14 mouse cellular contexts compared by ENCODE assay signal in the genomic region with DNA sequence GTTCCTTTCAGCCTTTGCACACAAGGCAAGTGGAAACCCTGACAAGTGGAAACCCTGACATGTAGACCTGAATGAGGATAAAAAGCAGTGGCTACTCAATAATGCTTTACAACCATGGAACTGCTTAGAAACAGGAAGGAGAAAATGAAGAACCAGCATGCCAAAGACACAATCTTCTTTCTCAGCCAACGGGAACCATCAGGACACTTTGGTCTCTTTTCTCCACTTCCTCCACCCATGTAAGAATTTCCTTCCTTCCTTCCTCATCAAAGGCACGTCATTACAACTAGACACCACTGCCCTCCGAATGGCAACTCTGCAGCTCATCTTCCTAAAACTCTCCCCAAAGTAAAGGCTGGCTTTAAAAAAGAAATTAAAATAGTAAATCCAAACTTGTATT. TPM values are rescaled to one million over a fixed set of nuclear protein-coding genes. Genes with fewer than 3 reads are reported as not detected.
DNase-seq lines count a peak whose midpoint lies in the region; ATAC-seq and TF ChIP-seq lines count a peak whose summit lies in the region.
"Had no signal": no experiment of that assay in that cellular context is flagged by ENCODE, and none has a peak within 500 bp of the region (broad histone marks: within the 10 kb centered on the region; RNA-seq: fewer than 3 reads in every experiment).

No protein-coding gene starts in this region.

- H3K9ac ChIP-seq in heart, embryonic 11.5 days (ENCODE audit: low read depth, low read length): no peak overlapping the region
- H3K9ac ChIP-seq in lung, postnatal 0 days (replicated peaks; ENCODE audit: low read depth): no peak overlapping the region
- H3K9ac ChIP-seq in stomach, postnatal 0 days (ENCODE audit: low read length): no peak overlapping the region
- H3K9ac ChIP-seq: midbrain, embryonic 12.5 days had no signal

- WGBS in heart, embryonic 11.5 days (ENCODE audit: insufficient replicate concordance): 55% methylated on average over 3 of the region's 3 CpGs
- 45% methylated on average over 3 of the region's 3 CpGs for WGBS in lung, postnatal 0 days
- WGBS in stomach, postnatal 0 days: 76% methylated on average over 3 of the region's 3 CpGs

- intact Hi-C loops in heart, postnatal 14 days (cut with DNase I): no loop called here

- H3K4me3 ChIP-seq in heart, embryonic 11.5 days (ENCODE audit: low read depth, low read length): no peak overlapping the region
- no peak overlapping the region for H3K4me3 ChIP-seq in lung, postnatal 0 days (ENCODE audit: low read depth, low read length)
- no peak overlapping the region for H3K4me3 ChIP-seq in stomach, postnatal 0 days (ENCODE audit: low read depth, low read length)
- H3K4me3 ChIP-seq: midbrain, embryonic 12.5 days; myocyte had no signal

- no peaks in the 10 kb centered on the region for H3K36me3 ChIP-seq in heart, embryonic 11.5 days (ENCODE audit: control insufficient read depth, insufficient read depth, low read length)
- no peaks in the 10 kb centered on the region for H3K36me3 ChIP-seq in lung, postnatal 0 days (ENCODE audit: insufficient read depth, low read length)
- H3K36me3 ChIP-seq in stomach, postnatal 0 days (ENCODE audit: control insufficient read depth, insufficient read depth, low read length): no peaks in the 10 kb centered on the region
- H3K36me3 ChIP-seq: midbrain, embryonic 12.5 days had no signal

- no peak overlapping the region for H3K4me2 ChIP-seq in heart, embryonic 11.5 days
- no peak overlapping the region for H3K4me2 ChIP-seq in lung, postnatal 0 days (replicated peaks; ENCODE audit: low read depth, low read length)
- H3K4me2 ChIP-seq in stomach, postnatal 0 days (replicated peaks; ENCODE audit: low read depth): no peak overlapping the region
- H3K4me2 ChIP-seq: midbrain, embryonic 12.5 days had no signal

- TF ChIP-seq EP300 in lung, postnatal 0 days (IDR thresholded peaks at IDR 0.05): 0 out of 2 replicates have a peak, but pooled peaks have one; percentile 45
- TF ChIP-seq EP300 in stomach, postnatal 0 days (optimal IDR thresholded peaks at IDR 0.05): no peak

- no peak for ATAC-seq in heart, embryonic 11.5 days (replicated peaks; ENCODE audit: insufficient number of reproducible peaks, low FRiP score, low TSS enrichment)
- no peak for ATAC-seq in lung, postnatal 0 days
- ATAC-seq in megakaryocyte, adult 5-6 weeks (ENCODE audit: poor library complexity, severe bottlenecking): peak; percentile 89
- no peak for ATAC-seq in stomach, postnatal 0 days (ENCODE audit: low FRiP score, low TSS enrichment)
- ATAC-seq in erythroblast, adult 5-6 weeks (replicated peaks; ENCODE audit: low FRiP score, poor library complexity, severe bottlenecking): no peak
- ATAC-seq: forebrain, embryonic 14.5 days had no signal

- H3K4me1 ChIP-seq in heart, embryonic 11.5 days (ENCODE audit: control insufficient read depth, insufficient read depth, low read length): peaks cover 25% of the 10 kb centered on the region
- peaks cover 7% of the 10 kb centered on the region; the same call in 1 of the 2 replicates for H3K4me1 ChIP-seq in lung, postnatal 0 days (ENCODE audit: insufficient read depth, low read depth, low read length)
- H3K4me1 ChIP-seq in stomach, postnatal 0 days (replicated peaks; ENCODE audit: control insufficient read depth, insufficient read depth): no peaks in the 10 kb centered on the region
- H3K4me1 ChIP-seq: midbrain, embryonic 12.5 days had no signal

- TF ChIP-seq CTCF in lung, postnatal 0 days (IDR thresholded peaks at IDR 0.05): no peak
- no peak for TF ChIP-seq CTCF in stomach, postnatal 0 days (IDR thresholded peaks at IDR 0.05; ENCODE audit: low read depth)

- H3K27ac ChIP-seq in heart, embryonic 11.5 days (ENCODE audit: low read depth, low read length): peak overlapping the region; percentile 0; the same call in 1 of the 2 replicates
- H3K27ac ChIP-seq in lung, postnatal 0 days (ENCODE audit: low read length): no peak overlapping the region
- H3K27ac ChIP-seq in stomach, postnatal 0 days (replicated peaks): no peak overlapping the region
- H3K27ac ChIP-seq: midbrain, embryonic 12.5 days had no signal

- no peaks in the 10 kb centered on the region for H3K9me3 ChIP-seq in heart, embryonic 11.5 days (replicated peaks; ENCODE audit: control insufficient read depth, low read length)
- no peaks in the 10 kb centered on the region for H3K9me3 ChIP-seq in lung, postnatal 0 days (ENCODE audit: low read length)
- no peaks in the 10 kb centered on the region for H3K9me3 ChIP-seq in stomach, postnatal 0 days (ENCODE audit: control insufficient read depth, low read length)
- H3K9me3 ChIP-seq: G1E; midbrain, embryonic 12.5 days had no signal

- no peak for DNase-seq in heart, postnatal 14 days
- DNase-seq in lung, postnatal 0 days (ENCODE audit: low spot score): no peak
- no peak for DNase-seq in lung, postnatal 10 days
- DNase-seq in stomach, postnatal 0 days (ENCODE audit: low spot score): no peak
- DNase-seq: kidney, adult 2 months; lung, postnatal 36 days; retina, postnatal 1 day had no signal

- no peaks in the 10 kb centered on the region for H3K27me3 ChIP-seq in heart, embryonic 11.5 days (ENCODE audit: control insufficient read depth, insufficient read depth, low read length)
- H3K27me3 ChIP-seq in lung, postnatal 0 days (replicated peaks; ENCODE audit: insufficient read depth, low read length): no peaks in the 10 kb centered on the region
- no peaks in the 10 kb centered on the region for H3K27me3 ChIP-seq in stomach, postnatal 0 days (ENCODE audit: control insufficient read depth, insufficient read depth, low read length)
- H3K27me3 ChIP-seq: midbrain, embryonic 12.5 days had no signal

RNA-seq across cellular contexts. Expression of gene Sgms1, which starts 59.3 kb away (rescaled TPM):
- polyA plus RNA-seq in heart, embryonic 11.5 days (2014; fragmentation: Nextera tagmentation; extraction: Ambion mirVana): 36.8 and 40.6 TPM in 2 replicates
- 10 to 100 TPM; 75.1 to 77.5 TPM for total RNA-seq in heart, postnatal 14 days (2021)
- 59.3 and 74.9 TPM in 2 replicates for polyA plus RNA-seq in lung, postnatal 0 days (2015; fragmentation: Nextera tagmentation; extraction: Ambion mirVana)
- 45.4 and 48.3 TPM in 2 replicates for total RNA-seq in megakaryocyte, adult 5-6 weeks (2015)
- total RNA-seq in megakaryocyte, adult 5-6 weeks (2017): 44.9 and 69.6 TPM in 2 replicates
- polyA plus RNA-seq in stomach, postnatal 0 days (2015; fragmentation: Nextera tagmentation; extraction: Ambion mirVana): 27.2 and 29.3 TPM in 2 replicates
- 84.4 and 110 TPM in 2 replicates for total RNA-seq in erythroblast, adult 5-6 weeks (2015; ENCODE audit: low replicate concordance)
- 109 and 112 TPM in 2 replicates for total RNA-seq in erythroblast, adult 5-6 weeks (2017; ENCODE audit: low replicate concordance)
